Mouse (Mus musculus): Measurements from ENCODE around the gene Alk.

Alk gene

DNA sequence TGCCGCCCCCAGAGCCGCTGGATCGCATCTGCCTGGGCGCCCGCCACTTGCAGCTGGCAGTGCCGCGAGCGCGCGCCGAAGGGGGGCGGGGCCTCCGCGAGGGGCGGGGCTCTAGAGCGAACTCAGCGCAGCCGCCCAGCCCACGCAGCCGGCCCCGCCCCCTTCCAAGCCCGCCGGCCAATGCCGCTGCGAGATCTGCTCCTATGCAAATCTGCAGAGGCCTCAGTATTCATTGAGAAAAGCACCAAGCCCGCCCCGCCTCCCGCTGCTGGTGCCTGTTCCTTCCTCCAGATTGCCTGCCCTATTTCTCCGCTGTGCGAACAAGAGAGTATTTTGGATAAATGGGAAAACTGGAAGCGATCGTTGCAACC, at the start of gene Alk:
TSS of gene Alk (minus strand) at position 18 of the 371 bp plus-strand sequence.
- peak; percentile 95 for DNase-seq (ENCODE audit: low spot score)

- DNase-seq (ENCODE audit: low spot score), result no peak
Observed at GRCm38 (mm10) chr17:72652801-72653200, 48.4 kb upstream of the Alk start.

DNA sequence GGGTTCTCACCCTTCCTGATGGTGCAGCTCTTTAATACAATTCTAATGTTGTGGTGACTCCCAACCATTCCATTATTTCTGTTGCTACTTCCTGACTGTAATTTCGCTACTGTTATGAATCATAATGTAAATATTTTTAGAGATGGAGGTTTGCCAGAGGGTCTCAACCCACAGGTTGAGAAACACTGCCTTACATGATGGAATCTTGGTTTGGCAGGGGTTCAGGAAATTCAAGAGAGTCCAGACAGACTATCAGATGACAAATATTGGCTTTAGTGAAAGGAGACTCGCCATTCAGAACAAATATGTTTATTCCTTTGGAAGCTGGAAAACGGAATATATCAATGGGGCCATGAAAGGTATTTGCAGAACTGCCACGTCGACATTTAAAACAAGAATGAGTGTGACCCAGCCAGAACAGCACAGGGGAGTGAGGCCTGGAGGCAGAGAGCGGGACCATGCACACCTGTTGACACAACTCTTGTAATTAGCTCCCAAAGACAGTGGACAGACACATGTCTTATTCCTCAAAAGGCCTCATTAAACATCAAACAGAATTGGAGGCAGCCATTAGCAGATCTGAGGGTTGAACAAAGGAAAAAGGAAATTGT, 44.3 kb upstream of the Alk start:
- DNase-seq (ENCODE audit: low spot score), result no peak

GRCm38 (mm10) chr17:72646167-72646566, 41.7 kb upstream of the Alk start:
- no peak for DNase-seq (ENCODE audit: low spot score)

DNA sequence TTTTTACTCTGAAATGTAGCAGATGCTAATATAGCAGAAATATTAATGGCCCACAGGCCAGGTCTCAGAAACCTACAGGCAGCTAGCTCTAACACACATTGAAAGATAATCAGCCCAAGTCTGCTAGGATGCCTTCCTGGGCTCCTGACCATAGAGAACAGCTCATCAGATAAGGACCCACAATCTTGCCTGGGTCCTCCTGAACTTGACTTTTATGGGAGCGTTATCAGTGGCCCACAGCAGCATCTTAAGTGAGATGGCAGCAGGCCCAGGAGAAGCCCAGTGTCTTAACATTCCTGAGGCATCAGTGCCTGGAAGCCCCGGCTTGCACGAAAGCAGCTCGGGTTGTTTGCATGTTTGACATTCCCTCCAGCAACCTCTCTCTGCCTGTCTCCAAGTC, 35.7 kb upstream of the Alk start:
- no peak for DNase-seq (ENCODE audit: low spot score)

DNA sequence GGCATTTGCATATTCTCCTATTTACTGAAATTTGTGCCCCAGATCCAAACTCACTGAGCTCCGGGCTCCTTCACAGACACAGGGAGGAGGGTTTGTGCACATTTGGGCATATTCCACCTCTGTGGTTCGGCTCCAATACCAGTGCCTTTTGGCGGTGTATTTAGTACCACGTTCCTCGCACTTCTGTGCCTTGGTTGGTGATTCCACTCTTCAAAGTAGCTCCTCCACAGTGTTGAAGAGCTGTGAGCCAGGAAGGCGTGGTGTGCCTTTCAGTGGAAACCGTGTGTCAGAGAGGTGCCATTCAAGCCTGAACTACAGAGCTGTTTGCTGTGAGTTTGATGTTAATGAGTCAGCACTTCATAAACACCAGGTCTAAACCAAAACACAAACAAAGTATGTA, 35.0 kb upstream of the Alk start:
- no peak for DNase-seq (ENCODE audit: low spot score)

DNA sequence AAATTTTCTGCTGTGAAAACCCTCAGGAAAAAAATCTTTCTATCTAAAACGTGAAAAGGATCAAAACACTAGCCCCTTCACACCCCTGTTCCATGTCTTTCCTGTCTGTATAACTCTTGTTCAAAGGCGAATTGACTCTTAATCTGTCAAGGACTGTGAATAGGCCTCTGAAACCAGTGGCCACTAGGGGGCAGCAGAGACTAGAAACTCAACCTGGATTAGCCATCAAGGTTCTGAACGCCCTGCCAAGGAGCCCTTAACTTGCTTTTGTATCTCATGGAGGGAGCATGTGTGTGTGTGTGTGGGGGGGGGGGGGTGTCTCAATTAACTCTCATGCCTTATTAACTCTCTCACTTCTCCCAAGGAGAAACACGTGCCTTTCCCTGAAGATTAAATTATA, 1.8 kb upstream of the Alk start:
- DNase-seq (ENCODE audit: low spot score), result peak; percentile 91

DNA sequence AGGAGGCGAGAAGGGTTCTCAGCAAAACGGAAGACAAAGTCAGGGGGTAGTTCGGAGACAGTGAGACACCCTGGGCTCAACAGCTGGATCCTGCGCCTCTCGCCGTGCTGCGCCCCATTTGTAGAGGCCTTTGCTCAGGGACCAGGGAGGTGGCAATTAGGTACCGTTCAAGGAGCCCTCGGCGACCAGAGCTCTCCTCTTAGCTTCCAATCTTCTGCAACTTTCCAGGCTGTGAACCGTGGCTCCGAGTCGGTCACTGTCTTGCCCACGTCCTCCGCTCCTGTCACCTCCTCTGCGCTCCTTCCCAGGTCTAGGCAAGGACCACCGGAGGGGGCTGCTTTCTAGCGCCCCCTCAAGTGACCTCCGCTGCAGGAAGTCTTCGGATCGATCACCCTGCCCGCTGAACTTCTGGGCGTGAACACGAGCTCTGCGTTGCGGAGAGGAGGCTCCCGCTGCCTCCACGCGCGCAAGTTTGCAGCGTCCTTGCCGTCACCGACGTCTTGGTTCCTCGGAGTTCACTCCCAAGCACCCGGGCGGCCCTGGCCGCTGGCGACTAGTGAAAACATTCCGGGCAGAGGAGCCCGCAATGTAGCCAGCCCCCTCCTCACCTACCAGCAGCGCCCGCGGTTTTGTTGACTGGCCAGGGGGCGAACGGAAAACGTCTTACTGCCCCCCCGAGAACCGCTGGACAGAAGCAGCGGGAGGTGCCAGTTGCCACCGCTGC, 379 bp downstream of the Alk start:
- DNase-seq (ENCODE audit: low spot score), result peak; percentile 9

DNA sequence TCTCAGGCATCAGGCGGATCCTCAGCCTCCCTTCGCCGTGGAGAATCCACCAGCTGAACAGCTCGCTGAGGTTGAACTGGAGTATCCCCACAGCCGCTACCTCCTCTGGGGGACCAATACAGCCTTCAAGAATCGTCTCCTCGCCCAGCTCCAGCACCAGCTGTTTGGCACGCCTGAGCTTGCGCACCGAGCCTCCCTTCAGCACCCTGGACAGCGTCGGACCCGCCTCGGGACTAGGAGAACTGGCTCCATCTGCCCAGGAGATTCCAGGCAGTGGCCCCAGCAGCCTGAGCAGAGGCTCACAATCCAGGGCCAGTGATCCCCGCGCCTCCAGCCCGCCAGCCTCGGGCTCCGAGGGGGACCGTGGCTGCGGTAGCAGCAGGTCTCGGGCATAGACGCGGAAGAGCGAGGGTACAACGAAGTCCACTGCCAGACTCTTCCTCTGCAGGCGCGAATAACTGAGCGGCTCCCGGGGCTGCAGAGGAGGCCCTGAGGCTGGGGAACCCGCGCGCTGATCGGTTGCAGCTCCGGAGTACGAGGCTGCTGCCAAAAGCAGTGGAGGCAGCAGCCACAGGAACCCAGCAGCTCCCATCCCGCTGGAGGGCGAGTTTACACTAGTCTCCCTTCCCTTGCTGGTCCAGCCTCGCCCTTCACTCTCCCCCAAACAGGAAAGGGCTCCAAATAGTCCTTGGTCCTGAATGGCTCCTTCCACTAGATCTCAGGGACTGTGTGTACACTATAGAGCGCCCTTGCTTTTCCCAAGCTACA, 1.1 kb downstream of the Alk start:
- peak; percentile 90 for DNase-seq (ENCODE audit: low spot score)

GRCm38 (mm10) chr17:72600806-72601205, 3.6 kb downstream of the Alk start:
- no peak for DNase-seq (ENCODE audit: low spot score)

DNA sequence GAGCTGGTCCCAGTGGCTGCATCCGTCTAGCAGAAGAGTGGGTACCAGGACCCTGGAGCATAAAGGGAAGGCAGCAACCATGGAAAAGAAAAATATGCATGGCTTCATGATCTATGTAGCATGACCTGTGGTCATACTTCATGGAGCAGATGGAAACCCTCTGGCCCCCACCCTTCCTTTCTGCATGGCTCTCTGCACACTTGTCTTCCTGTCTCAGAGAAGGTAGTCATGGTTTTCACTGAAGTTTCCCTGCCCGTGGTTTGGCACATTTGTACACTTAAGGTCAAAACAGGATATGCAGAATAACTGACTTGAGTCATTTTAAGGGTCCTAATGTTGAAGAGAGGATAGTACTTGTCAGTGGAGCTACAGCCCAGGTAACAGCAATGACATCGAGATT, 16.8 kb downstream of the Alk start:
- DNase-seq (ENCODE audit: low spot score), result no peak

DNA sequence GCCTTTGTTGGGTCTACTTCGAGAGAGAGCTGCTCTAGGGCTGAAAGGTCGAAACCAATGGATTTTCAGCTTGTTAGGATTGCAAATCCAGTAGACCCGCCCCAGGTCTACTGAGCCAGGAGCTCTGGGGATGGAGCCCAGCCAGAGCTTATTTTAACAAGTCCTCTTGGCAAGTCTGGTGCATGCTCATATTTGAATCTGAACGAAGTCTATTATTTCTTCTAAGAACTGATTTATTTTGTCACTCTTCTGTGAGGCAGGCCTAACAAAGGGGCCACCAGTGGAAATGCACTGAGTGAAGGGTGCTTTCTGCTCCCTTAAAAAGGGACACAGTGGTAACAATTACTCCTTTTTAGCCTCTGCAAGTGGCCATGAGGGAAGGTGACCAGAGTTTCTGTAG, 24.3 kb downstream of the Alk start:
- no peak for DNase-seq (ENCODE audit: low spot score)

GRCm38 (mm10) chr17:72579321-72579720, 25.1 kb downstream of the Alk start:
- no peak for DNase-seq (ENCODE audit: low spot score)

GRCm38 (mm10) chr17:72571379-72571778, 33.0 kb downstream of the Alk start:
- DNase-seq (ENCODE audit: low spot score), result no peak

DNA sequence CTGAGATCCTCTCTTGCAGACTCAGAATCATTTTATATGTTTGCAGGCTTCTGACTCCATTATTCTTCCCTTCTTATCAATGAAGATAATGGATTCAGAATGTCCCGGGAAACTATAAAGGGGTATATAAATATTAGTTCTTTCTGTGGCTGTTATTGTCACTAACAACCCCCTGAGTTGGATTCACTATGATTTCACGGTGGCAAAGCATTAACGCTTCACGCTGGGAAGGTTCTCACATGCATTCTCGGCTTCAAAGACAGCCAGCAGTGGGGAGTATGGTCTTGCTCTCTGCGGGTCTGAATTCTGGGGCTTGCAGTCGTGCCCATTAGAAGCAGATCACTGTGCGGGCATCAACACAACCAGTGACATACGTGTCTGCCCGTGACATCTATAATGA, 34.9 kb downstream of the Alk start:
- peak; percentile 4 for DNase-seq (ENCODE audit: low spot score)

DNA sequence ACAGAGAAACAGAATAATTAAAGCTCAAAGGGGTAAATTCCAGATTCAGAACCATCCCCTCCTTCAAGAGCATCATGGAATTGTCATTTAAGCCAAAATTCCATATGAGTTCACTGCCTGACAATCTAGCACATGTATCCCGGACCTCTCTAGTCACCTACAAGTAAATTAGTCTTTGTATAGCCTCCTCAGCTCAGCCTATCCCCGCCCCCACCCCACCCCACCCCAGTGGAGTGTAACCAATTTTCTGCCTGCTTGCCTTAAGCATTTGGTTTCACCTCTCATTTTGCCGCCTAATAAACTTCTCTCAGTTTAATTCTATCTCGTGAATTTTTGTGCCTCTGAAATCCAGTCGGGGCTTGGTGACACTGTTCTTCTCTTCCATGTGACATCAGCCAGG, 41.0 kb downstream of the Alk start:
- DNase-seq (ENCODE audit: low spot score), result no peak

- DNase-seq (ENCODE audit: low spot score), result no peak
Observed at GRCm38 (mm10) chr17:72561471-72561870, 43.0 kb downstream of the Alk start.

DNA sequence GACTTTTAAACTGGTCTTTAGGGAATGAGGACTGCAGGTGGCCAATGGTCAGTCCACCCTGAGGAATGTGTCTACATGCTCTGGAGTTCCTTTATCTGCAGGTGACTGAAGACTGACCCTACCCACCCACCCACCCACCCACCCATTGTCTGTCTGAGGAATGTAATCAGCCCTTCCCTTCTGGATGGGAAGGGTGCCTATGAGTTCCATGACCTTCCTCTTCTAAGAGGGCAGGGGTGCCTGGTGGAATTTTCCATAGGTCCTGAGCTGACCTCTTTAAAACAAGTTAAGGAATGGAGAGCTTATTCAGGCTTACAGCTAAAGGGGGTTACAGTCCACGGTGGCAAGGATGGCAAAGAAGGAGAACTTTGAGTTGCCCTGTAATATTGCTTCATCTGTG, 43.7 kb downstream of the Alk start:
- DNase-seq (ENCODE audit: low spot score), result no peak

DNA sequence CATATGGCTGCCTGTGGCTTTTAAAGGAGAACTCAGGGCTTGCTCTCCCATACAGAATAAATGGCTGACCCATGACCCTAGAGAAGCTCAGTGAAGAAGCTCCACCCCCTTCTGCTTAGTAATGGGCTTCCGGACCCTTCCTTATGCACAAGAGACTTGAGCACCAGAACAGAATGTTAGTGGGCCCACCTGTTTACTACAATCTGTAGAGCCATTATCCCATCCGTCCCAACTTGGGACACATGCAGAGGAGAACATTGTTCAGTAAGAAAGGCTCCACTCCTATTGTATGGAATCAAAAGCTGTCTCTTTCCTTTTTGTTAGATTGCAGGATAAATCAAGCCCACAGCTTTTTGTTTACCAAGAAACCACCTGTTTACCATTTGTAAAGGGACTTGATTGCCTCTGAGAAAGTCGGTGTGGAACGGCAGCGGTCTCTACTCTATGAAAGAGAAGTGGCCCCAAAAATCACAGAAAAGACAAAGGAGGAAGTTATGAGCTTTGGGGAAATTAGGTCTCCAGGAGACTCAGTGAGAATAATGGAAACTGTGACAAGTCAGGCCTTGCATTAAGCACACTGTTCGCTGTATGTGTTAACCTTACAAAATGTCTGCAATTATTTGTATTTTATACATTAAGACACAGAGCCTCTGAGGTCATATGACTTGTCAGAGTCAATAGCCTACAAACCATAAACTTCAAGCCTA, 47.2 kb downstream of the Alk start:
- DNase-seq (ENCODE audit: low spot score), result peak; percentile 38

DNA sequence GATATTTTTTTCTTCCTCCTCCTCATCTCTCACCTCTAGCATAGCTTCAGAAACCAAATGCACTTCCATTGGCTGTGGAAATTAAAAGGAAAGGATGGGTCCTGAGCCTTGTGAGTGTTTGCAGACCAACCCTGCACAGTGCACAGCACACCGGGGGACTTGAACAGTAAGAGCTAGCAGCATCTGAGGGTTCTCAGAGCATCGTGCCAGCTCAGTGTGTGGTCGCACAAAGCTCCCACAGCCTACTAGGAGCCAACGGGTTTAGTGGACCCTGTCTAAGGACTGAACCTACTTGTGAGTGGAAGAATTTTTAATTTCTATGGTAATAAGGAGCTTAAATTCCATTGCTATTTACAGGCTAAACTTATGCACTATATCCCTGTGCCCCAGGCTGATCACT, 58.2 kb downstream of the Alk start:
- no peak for DNase-seq (ENCODE audit: low spot score)

- DNase-seq (ENCODE audit: low spot score), result no peak
Observed at GRCm38 (mm10) chr17:72535304-72535703, 69.1 kb downstream of the Alk start.

DNA sequence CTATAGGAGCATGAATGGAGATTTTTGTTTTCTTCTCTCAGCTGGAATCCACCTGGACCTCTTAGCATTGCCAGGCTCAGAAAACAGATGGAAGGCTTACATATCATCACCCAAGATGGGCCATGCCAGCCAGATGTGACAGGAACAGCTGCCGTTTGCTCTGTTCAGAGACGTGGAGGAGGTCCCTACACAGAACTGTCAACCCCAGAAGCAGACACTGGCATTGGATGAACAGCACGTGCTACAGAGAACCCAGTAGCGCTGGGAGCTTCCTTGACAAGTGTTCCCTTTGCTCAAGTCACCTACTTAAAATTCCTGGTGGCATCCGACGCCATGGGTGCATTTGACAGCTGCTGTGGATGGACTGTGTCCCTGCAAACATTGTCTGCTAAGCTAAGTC, 72.2 kb downstream of the Alk start:
- DNase-seq (ENCODE audit: low spot score), result no peak

- DNase-seq (ENCODE audit: low spot score), result no peak
Observed at GRCm38 (mm10) chr17:72528481-72528880, 75.9 kb downstream of the Alk start.

Data from embryo, embryonic 10.5 days (tissue).